Mouse (Mus musculus) cerebral cortex, adult 2 months (tissue): ENCODE measurements around the gene Fgfr2.

ENCODE experiments used
- WGBS: fragments of 180-500 bp; shearing (Covaris S2); methylation state at CpG from one replicate; pipeline ENCODE4 v1.1.7; 2018; 5-methylcytosine and 5-hydroxymethylcytosine counted together

Gene Fgfr2

DNA sequence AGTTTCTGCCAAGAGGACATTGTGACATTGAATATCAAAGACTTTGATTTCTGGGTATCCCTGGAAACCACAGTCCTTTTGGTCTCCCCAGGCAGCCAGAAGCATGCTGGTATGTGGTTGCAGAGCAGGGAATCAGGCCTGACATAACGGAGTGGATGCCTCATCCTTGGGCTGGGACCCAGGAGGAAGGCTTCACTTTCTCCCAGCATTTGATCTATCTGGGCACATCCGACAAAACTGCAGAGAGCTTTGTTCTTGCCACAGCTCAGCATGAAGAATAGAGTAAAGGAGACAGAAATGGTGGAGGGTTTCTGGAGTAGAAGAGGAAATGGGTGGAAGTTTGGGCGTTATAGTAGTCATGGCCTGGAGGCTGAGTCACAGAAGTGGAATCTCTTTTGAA, 1990.0 kb downstream of the Fgfr2 start:
- WGBS, result 72% methylated on average over 3 of the region's 3 CpGs

GRCm38 (mm10) chr7:131130021-131130420, 1993.1 kb downstream of the Fgfr2 start:
- WGBS, result 78% methylated on average over 12 of the region's 12 CpGs

DNA sequence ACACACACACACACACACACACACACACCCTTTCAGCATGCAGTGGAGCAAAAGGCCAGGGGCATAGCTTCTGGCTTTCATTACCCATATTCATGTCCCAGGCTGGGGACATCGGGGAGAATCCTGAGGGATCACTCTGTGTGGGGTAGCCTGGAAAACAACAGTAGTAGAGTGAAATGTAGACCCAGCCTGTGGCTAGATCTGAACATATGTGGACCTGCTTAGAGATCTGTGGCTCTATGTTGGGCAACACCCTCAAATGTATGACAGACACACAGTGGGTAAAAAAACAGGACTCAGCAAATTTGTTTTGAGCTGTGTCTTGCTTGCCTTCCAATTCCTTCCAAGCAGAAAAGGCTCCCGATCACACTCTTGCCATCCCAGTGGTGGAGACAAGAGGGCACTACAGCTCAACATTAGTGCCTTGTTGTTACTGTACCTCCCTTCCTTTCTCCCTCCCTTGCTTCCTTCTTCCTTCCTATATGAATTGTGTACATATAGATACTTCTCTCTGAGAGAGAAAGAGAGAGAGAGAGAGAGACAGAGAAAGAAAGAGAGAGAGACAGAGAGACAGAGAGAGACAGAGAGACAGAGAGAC, 2000.8 kb downstream of the Fgfr2 start:
- 59% methylated on average over 2 of the region's 2 CpGs for WGBS

DNA sequence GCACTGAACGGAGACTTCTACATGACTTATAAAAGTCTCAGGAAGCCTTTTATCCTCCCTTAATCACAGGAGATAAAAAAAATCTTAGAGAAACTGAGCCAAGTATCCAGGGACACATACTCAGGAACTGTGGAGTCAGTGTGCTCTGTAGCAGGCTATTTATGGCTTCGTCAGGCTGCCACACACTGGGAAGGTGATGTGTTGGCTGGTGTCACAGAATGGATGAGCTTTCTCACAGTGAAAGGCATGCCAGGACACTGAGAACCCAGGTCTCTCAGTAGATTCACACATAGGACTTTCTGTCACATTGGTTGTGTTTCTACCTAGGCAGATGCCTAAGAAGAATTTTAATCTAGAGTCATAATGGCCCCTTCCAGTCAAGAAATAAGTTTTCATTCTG, 2008.7 kb downstream of the Fgfr2 start:
- 39% methylated on average over 2 of the region's 2 CpGs for WGBS

- WGBS, result 51% methylated on average over 6 of the region's 6 CpGs
Observed at GRCm38 (mm10) chr7:131113676-131114075, 2009.5 kb downstream of the Fgfr2 start.

DNA sequence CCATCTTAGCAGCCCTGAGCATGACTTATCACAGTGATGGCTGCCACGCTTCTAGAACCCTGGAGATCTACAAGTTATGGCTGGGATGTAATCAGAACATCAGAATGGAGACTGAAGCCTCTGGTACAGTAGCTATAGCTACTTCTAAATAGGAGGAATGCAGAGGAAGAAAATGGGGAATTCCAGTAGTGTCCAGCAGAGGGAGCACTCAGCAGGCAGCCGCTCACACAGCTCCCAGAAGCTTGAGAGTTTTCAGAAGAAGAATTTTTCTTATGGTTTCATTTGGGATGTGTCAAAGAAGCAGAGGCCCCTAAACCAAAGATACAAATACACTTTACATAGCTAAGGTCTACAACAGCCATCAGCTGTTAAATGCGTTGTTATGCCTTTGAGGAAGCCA, 2010.7 kb downstream of the Fgfr2 start:
- 40% methylated on average over 3 of the region's 3 CpGs for WGBS

GRCm38 (mm10) chr7:131082403-131082802, 2040.7 kb downstream of the Fgfr2 start:
- WGBS, result 76% methylated on average over 9 of the region's 9 CpGs

- 3% methylated on average over 1 of the region's 1 CpGs for WGBS
Observed at GRCm38 (mm10) chr7:131075956-131076355, 2047.2 kb downstream of the Fgfr2 start.

GRCm38 (mm10) chr7:131074098-131074497, 2049.1 kb downstream of the Fgfr2 start:
- WGBS, result 76% methylated on average over 6 of the region's 6 CpGs

- WGBS, result 89% methylated on average over 3 of the region's 3 CpGs
Observed at GRCm38 (mm10) chr7:131073476-131073875, 2049.7 kb downstream of the Fgfr2 start.

- WGBS, result 0% methylated on average over 1 of the region's 1 CpGs
Observed at GRCm38 (mm10) chr7:131068191-131068590, 2055.0 kb downstream of the Fgfr2 start.

GRCm38 (mm10) chr7:131062541-131062940, 2060.6 kb downstream of the Fgfr2 start:
- WGBS, result 93% methylated on average over 2 of the region's 2 CpGs

DNA sequence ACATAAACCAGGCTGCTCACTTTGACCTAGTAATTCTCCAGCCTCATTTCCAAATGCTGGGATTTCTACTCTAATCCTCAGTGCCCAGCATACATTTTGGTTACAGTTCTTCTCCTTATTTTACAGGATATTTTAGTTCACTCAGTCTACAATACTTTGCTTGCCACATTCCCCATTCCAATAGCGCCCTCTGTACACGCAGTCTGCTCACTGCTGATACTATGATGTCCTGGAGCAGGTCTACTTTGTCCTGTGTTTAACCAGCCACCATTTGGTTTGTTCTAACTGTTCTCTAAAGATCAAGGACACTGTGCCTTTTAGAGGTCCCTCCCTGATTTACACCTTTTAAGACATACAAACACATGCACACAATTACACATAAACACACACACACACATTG, 2063.3 kb downstream of the Fgfr2 start:
- 73% methylated on average over 2 of the region's 2 CpGs for WGBS

GRCm38 (mm10) chr7:131057918-131058317, 2065.2 kb downstream of the Fgfr2 start:
- WGBS, result 81% methylated on average over 9 of the region's 9 CpGs

- 85% methylated on average over 8 of the region's 8 CpGs for WGBS
Observed at GRCm38 (mm10) chr7:131049829-131050228, 2073.3 kb downstream of the Fgfr2 start.

DNA sequence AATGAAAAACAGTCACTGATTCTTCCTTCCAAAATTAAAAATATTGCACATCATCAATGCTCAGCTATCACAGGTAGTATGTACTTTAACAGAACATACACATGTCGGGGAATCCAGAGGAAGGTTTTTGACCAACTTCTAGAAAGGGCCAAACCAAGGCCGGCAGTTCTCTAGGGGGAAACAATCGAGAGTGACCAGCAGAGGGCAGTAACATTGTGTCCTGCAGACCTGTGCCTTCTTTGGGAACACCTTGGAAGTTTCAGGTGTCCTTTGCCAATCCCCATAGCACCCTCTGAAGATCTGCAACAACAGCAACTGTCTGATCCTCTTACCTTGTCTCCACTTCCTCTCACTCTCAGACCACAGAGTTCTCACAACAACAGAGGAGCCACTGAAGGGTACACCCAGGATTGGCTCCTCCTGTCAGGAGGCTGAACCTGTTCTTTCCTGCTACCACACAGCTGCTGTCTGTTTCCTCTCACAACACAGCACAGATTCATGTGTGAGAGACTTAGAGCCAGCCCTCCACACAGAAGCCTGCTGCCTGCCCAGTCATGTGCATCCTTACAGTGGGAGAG, 2077.8 kb downstream of the Fgfr2 start:
- 51% methylated on average over 3 of the region's 3 CpGs for WGBS

DNA sequence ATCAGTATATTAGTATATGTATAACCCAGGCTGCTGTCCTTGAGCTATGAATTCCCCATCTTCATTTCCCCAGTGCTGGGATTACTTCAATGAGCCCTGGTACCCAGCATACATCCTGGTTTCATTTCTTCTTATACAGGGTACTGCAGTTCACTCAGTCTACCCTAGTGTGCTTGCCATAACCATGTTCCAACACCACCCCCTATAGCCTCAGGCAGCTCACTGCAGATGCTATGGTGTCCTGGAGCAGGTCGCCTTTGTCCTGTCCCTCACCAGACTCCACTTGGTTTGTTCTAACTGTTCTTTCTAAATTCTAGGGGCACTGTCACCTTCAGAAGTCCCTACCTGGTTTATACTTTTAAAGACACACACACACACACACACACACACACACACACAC, 2080.5 kb downstream of the Fgfr2 start:
- 55% methylated on average over 1 of the region's 1 CpGs for WGBS

DNA sequence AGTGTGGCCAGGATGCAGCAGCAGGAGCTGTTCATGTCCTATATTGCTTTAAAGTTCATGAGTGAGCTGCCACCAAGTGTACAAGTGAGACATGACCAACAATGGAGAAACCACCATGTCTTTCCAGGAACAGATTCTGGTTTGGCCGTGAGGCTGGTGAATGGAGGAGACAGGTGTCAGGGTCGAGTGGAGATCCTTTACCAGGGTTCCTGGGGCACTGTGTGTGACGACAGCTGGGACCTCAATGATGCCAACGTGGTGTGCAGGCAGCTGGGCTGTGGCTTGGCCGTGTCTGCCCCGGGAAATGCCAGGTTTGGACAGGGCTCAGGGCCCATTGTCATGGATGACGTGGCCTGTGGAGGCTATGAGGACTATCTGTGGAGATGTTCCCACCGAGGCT, 2082.4 kb downstream of the Fgfr2 start:
- WGBS, result 85% methylated on average over 8 of the region's 8 CpGs

- WGBS, result 89% methylated on average over 2 of the region's 2 CpGs
Observed at GRCm38 (mm10) chr7:131037083-131037482, 2086.1 kb downstream of the Fgfr2 start.

- WGBS, result 88% methylated on average over 3 of the region's 3 CpGs
Observed at GRCm38 (mm10) chr7:131036396-131036795, 2086.8 kb downstream of the Fgfr2 start.

DNA sequence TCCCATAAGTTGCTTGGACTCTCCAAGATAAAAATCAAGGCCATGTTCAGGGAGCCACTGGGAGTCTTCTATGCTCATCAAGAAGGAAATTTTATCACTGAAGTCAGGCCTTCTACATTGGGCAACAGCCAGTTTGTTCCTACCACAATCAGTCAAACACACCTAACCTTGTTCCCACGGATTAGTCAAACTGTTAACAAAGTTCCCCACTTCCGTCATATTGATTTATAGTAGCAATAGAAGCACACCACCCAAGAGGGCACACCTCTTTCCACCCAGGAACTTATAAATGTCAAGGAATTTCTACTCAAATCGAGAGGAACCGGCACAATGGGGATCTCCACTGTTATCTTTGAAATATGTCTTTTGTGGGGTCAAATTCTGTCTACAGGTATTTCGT, 2091.4 kb downstream of the Fgfr2 start, which contains the start of gene Dmbt1:
Dmbt1 (plus strand) TSS at position 299 of the 400 bp plus-strand sequence.
- 94% methylated on average over 5 of the region's 5 CpGs for WGBS

DNA sequence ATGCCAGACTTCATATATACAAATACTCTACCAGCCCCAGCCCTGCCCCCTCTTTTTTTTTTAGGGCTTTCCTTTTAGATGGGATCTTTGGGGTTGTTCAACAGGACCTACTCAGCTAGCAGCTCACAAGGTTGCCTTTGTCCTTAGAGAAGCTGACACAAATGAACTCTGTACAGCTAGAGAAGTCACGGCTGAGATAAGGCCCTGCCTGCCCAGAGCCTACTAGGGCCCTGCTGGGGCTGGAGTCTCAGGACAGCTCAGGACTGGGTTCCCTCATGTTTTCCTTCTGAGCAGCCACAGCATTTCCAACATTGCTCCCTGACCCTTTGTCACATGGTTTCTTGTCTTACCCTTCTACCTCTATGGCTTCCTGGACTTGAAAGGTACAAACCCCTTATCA, 2095.6 kb downstream of the Fgfr2 start:
- WGBS, result 80% methylated on average over 1 of the region's 1 CpGs

DNA sequence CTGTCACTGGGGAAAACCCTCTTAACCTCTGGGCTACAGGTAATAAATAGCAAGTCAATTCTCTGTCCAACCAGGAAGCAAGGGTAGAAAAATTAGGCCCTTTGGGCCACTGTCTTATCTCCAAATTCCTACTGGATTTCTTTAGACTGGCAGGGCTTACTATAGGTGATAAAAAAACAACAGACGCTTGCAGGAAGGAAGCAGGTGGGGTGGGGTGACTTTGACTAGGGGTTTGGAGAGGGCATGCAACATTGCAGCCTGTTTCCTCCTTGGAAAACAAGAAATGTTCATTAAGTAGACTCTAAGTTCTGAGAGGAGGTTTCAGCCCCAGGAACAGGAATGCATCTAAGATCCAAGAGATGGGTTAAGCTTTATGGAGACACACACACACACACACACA, 2098.3 kb downstream of the Fgfr2 start:
- WGBS, result 81% methylated on average over 1 of the region's 1 CpGs

- 81% methylated on average over 2 of the region's 2 CpGs for WGBS
Observed at GRCm38 (mm10) chr7:131019181-131019580, 2104.0 kb downstream of the Fgfr2 start.
